Mouse (Mus musculus) kidney, postnatal 4 days (tissue): ENCODE measurements at regions not wholly inside any gene's neighbourhood (a gene's known extent, or its start where the extent isn't known, plus 50 kb on each side); places are given as distances from the start of the nearest gene placed in this dataset.
"Not testable (repeated sequence)": the region's sequence is repeated elsewhere in the genome, so short reads cannot be mapped to it uniquely, and the experiment has no call there.

Experiments used
- DNase-seq, 2 experiments: peaks; one replicate each; pipeline ENCODE4 v3.0.0; 2021; ENCODE audit warnings: mixed read lengths in 2 of 2

GRCm38 (mm10) chr13:39566491-39566890 lies 605.8 kb upstream of the Slc35b3 start:
- no peak for DNase-seq

GRCm38 (mm10) chr13:39537724-39538440 lies 577.2 kb upstream of the Slc35b3 start:
- no peak for DNase-seq

GRCm38 (mm10) chr13:39526469-39526868 lies 565.8 kb upstream of the Slc35b3 start:
- DNase-seq: peak; percentile 37 to 44

- DNase-seq: no peak
Observed at GRCm38 (mm10) chr13:39523856-39524301, 563.2 kb upstream of the Slc35b3 start.

GRCm38 (mm10) chr13:39523246-39523850 lies 562.7 kb upstream of the Slc35b3 start:
- DNase-seq: no peak

- DNase-seq: no peak
Observed at GRCm38 (mm10) chr13:39520846-39521245, 560.2 kb upstream of the Slc35b3 start.

GRCm38 (mm10) chr13:39516106-39516505 lies 555.4 kb upstream of the Slc35b3 start:
- peak; percentile 20 to 39 for DNase-seq

- DNase-seq: no peak
Observed at GRCm38 (mm10) chr13:39489806-39490205, 529.1 kb upstream of the Slc35b3 start.

- DNase-seq: no peak
Observed at GRCm38 (mm10) chr13:39472621-39473020, 511.9 kb upstream of the Slc35b3 start.

GRCm38 (mm10) chr13:39441799-39442198 lies 481.1 kb upstream of the Slc35b3 start:
- DNase-seq: no peak

- peak; percentile 79 for DNase-seq
Observed at GRCm38 (mm10) chr13:39440907-39441306, 480.2 kb upstream of the Slc35b3 start.

GRCm38 (mm10) chr13:39440336-39440735 lies 479.7 kb upstream of the Slc35b3 start:
- DNase-seq: no peak

- DNase-seq: no peak
Observed at GRCm38 (mm10) chr13:39427996-39428395, 467.3 kb upstream of the Slc35b3 start.

- DNase-seq: no peak
Observed at GRCm38 (mm10) chr13:39425944-39426343, 465.3 kb upstream of the Slc35b3 start.

- no peak for DNase-seq
Observed at GRCm38 (mm10) chr13:39418127-39418526, 457.5 kb upstream of the Slc35b3 start.

GRCm38 (mm10) chr13:39411471-39412251 lies 451.0 kb upstream of the Slc35b3 start:
- no peak for DNase-seq

GRCm38 (mm10) chr13:39392589-39392988 lies 431.9 kb upstream of the Slc35b3 start:
- DNase-seq: no peak

- not testable (repeated sequence) for DNase-seq
Observed at GRCm38 (mm10) chr13:39392151-39392550, 431.5 kb upstream of the Slc35b3 start.

GRCm38 (mm10) chr13:39376677-39377076 lies 416.0 kb upstream of the Slc35b3 start:
- peak; percentile 5 to 7 for DNase-seq

GRCm38 (mm10) chr13:39376269-39376668 lies 415.6 kb upstream of the Slc35b3 start:
- DNase-seq: no peak

GRCm38 (mm10) chr13:39372565-39372964 lies 411.9 kb upstream of the Slc35b3 start:
- DNase-seq: peak; percentile 17 to 22

GRCm38 (mm10) chr13:39363637-39364036 lies 403.0 kb upstream of the Slc35b3 start:
- no peak for DNase-seq

GRCm38 (mm10) chr13:39362536-39362935 lies 401.9 kb upstream of the Slc35b3 start:
- DNase-seq: peak in 1 of 2 experiments; percentile 13

GRCm38 (mm10) chr13:39351606-39352005 lies 390.9 kb upstream of the Slc35b3 start:
- DNase-seq: no peak
